Mouse (Mus musculus) kidney, adult 2 months (tissue): ENCODE measurements at regions not wholly inside any gene's neighbourhood (a gene's known extent, or its start where the extent isn't known, plus 50 kb on each side); places are given as distances from the start of the nearest gene placed in this dataset.

Source experiments
- CTCF ChIP-seq: fragments of 200-500 bp; conservative IDR thresholded peaks from 2 replicates; pipeline ENCODE4 v1.5.1; 2011; ENCODE audit warnings: low read depth, mild to moderate bottlenecking, control low read depth, low read length, moderate library complexity, mixed read lengths; ENCODE audit not compliant: insufficient read depth, insufficient read length
- POLR2A ChIP-seq: fragments of 200-500 bp; IDR thresholded peaks from one replicate; pipeline ENCODE4 v1.6.1; 2011; ENCODE audit warnings: low read depth, low read length, control low read depth

DNA sequence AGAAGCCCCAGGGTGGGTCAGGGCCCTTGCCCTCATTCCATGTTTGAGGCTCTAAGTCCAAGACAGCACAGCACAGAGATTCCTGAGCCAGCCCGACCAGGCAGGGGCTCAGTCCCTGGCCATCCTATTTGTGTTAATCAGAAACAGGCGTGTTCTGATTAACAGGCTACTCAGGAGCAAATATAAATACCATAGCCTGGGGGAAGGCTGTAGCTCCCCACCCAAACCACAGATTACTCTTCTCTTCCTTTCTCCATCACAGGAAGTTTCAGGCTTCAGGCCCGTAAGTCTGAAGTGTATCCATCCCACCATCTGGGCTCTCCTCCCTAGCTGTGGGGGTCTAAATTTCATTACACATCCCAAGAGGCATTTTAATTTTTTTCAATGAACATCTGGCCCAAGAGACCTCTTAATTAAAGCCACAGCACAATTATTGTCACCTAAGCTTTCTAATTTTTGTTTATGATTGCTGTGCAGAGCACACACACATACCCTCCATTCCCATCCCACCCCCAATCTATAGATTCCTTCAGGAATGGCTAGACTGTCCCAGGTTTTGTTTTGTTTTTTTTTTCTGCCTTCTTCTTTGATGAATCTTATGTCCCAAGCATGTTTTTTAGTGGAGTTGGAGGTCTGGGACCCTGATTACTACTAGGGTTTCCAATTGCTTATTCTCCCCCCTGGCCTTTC, 197.9 kb upstream of the Cdh11 start:
- no peak for TF ChIP-seq POLR2A
- TF ChIP-seq CTCF = no peak
